Mouse (Mus musculus) embryonic fibroblast, embryonic 13.5 days (primary cell): ENCODE measurements around the gene Dnah14. TPM values are rescaled to one million over a fixed set of nuclear protein-coding genes. Genes with fewer than 3 reads are reported as not detected.

Experiments
- H3K27ac ChIP-seq: 2 replicates; pipeline ENCODE4 v1.5.1; 2012; ENCODE audit warnings: low read length, control low read depth, inconsistent platforms; ENCODE audit not compliant: insufficient read depth
- H3K4me1 ChIP-seq: 2 replicates; pipeline ENCODE4 v1.6.1; 2011; ENCODE audit warnings: low read length; ENCODE audit not compliant: control insufficient read depth, insufficient read depth
- H3K4me3 ChIP-seq: 2 replicates; pipeline ENCODE4 v1.5.1; 2011; ENCODE audit warnings: mild to moderate bottlenecking, control low read depth, low read length; ENCODE audit not compliant: insufficient read depth
- CTCF ChIP-seq: IDR thresholded peaks from 2 replicates; pipeline ENCODE4 v1.5.1; 2011; ENCODE audit warnings: mild to moderate bottlenecking, control low read depth, low read length, moderate library complexity, borderline replicate concordance; ENCODE audit not compliant: insufficient read depth
- POLR2A ChIP-seq: IDR thresholded peaks from 2 replicates; pipeline ENCODE4 v1.6.1; 2011; ENCODE audit warnings: low read depth, mild to moderate bottlenecking, control low read depth, low read length, moderate library complexity
- polyA plus RNA-seq: library from polyadenylated mRNA; stranded (reverse); fragments of >200 nt; gene quantifications from 2 replicates; pipeline ENCODE4 v1.2.4, GENCODE M21; 2011; ENCODE audit warnings: low read depth; ENCODE audit not compliant: missing spikeins, insufficient read length

Gene Dnah14
- polyA plus RNA-seq, 1 experiment: not detected

- Histone ChIP-seq H3K4me3 (no peak overlapping the region), H3K4me1 (peaks cover 18% of the 10 kb centered on the region), H3K27ac (no peak overlapping the region)
- TF ChIP-seq POLR2A: no peak
- no peak for TF ChIP-seq CTCF
These were observed 25.5 kb upstream of the Dnah14 start for GRCm38 (mm10) chr1:181550826-181551225.

- Histone ChIP-seq H3K4me3 (no peak overlapping the region), H3K27ac (no peak overlapping the region), H3K4me1 (peaks cover 18% of the 10 kb centered on the region)
- TF ChIP-seq CTCF: no peak
- TF ChIP-seq POLR2A: no peak
These were observed 23.6 kb upstream of the Dnah14 start for GRCm38 (mm10) chr1:181552533-181553410.

GRCm38 (mm10) chr1:181555475-181555874 lies 20.9 kb upstream of the Dnah14 start:
- Histone ChIP-seq H3K4me1 (peaks cover 18% of the 10 kb centered on the region), H3K4me3 (no peak overlapping the region), H3K27ac (no peak overlapping the region)
- TF ChIP-seq POLR2A (no peak), CTCF (no peak)

GRCm38 (mm10) chr1:181559655-181560054 lies 16.7 kb upstream of the Dnah14 start:
- no peak overlapping the region for H3K4me3 ChIP-seq
- TF ChIP-seq CTCF (no peak), POLR2A (no peak)
- no peaks in the 10 kb centered on the region for H3K4me1 ChIP-seq
- H3K27ac ChIP-seq: no peak overlapping the region

GRCm38 (mm10) chr1:181560325-181560724 lies 16.0 kb upstream of the Dnah14 start:
- H3K4me3 ChIP-seq: no peak overlapping the region
- no peak overlapping the region for H3K27ac ChIP-seq
- H3K4me1 ChIP-seq: no peaks in the 10 kb centered on the region
- TF ChIP-seq POLR2A: no peak
- no peak for TF ChIP-seq CTCF

- H3K27ac ChIP-seq: no peak overlapping the region
- H3K4me3 ChIP-seq: no peak overlapping the region
- H3K4me1 ChIP-seq: no peaks in the 10 kb centered on the region
- TF ChIP-seq POLR2A: no peak
- TF ChIP-seq CTCF: no peak
These were observed 15.2 kb upstream of the Dnah14 start for GRCm38 (mm10) chr1:181560896-181561767.

GRCm38 (mm10) chr1:181561768-181562444 lies 14.5 kb upstream of the Dnah14 start:
- Histone ChIP-seq H3K27ac (no peak overlapping the region), H3K4me1 (no peaks in the 10 kb centered on the region), H3K4me3 (no peak overlapping the region)
- TF ChIP-seq POLR2A (no peak), CTCF (no peak)

GRCm38 (mm10) chr1:181569447-181569846 lies 6.9 kb upstream of the Dnah14 start:
- Histone ChIP-seq H3K4me1 (no peaks in the 10 kb centered on the region), H3K27ac (no peak overlapping the region), H3K4me3 (no peak overlapping the region)
- TF ChIP-seq CTCF: no peak
- TF ChIP-seq POLR2A: no peak

GRCm38 (mm10) chr1:181583152-181583551 lies 6.8 kb downstream of the Dnah14 start:
- Histone ChIP-seq H3K4me1 (no peaks in the 10 kb centered on the region), H3K4me3 (no peak overlapping the region), H3K27ac (no peak overlapping the region)
- TF ChIP-seq POLR2A (no peak), CTCF (no peak)

- H3K4me3 ChIP-seq: no peak overlapping the region
- no peaks in the 10 kb centered on the region for H3K4me1 ChIP-seq
- TF ChIP-seq POLR2A (no peak), CTCF (no peak)
- H3K27ac ChIP-seq: no peak overlapping the region
These were observed 12.8 kb downstream of the Dnah14 start for GRCm38 (mm10) chr1:181589116-181589515.

- Histone ChIP-seq H3K27ac (no peak overlapping the region), H3K4me3 (no peak overlapping the region), H3K4me1 (no peaks in the 10 kb centered on the region)
- TF ChIP-seq POLR2A: no peak
- TF ChIP-seq CTCF: no peak
These were observed 23.0 kb downstream of the Dnah14 start for GRCm38 (mm10) chr1:181599376-181599775.
